Mouse (Mus musculus): ENCODE results near the gene Ssbp4. TPM values are rescaled to one million over a fixed set of nuclear protein-coding genes. Genes with fewer than 3 reads are reported as not detected.

Gene Ssbp4
- total and polyA plus RNA-seq, 3 experiments: 84.9 to 212 TPM; not detected in 1

GRCm38 (mm10) chr8:70610796-70611771, 2.4 kb upstream of the Ssbp4 start (continued):
- no peak for TF ChIP-seq ZKSCAN1 (IDR thresholded peaks at IDR 0.05; ENCODE audit: low read depth, low read length)
- no peak for TF ChIP-seq CHD2 (IDR thresholded peaks at IDR 0.05; ENCODE audit: low read length)
- TF ChIP-seq KAT2A (conservative IDR thresholded peaks at IDR 0.05; ENCODE audit: low read depth, low read length): no peak
- peak; percentile 48; the same call in 1 of the 2 replicates for TF ChIP-seq HCFC1 (IDR thresholded peaks at IDR 0.05; ENCODE audit: low read depth, low read length)
- TF ChIP-seq NELFE (IDR thresholded peaks at IDR 0.05; ENCODE audit: low read depth, low read length): peak; percentile 32
- no peak for TF ChIP-seq BHLHE40 (IDR thresholded peaks at IDR 0.05; ENCODE audit: borderline replicate concordance, low read depth, low read length)
- peak; percentile 4; the same call in 1 of the 2 replicates for TF ChIP-seq TCF12 (IDR thresholded peaks at IDR 0.05; ENCODE audit: low read depth, low read length)
- no peak for TF ChIP-seq RCOR1 (IDR thresholded peaks at IDR 0.05; ENCODE audit: low read depth, low read length)
- no peak for TF ChIP-seq POLR2AphosphoS5 (IDR thresholded peaks at IDR 0.05; ENCODE audit: borderline replicate concordance, low read depth, low read length)
- TF ChIP-seq GATA1 (IDR thresholded peaks at IDR 0.05; ENCODE audit: low read depth, low read length): no peak
- TF ChIP-seq USF1 (IDR thresholded peaks at IDR 0.05; ENCODE audit: low read depth, low read length): no peak
- peak; percentile 74 for TF ChIP-seq SIN3A (IDR thresholded peaks at IDR 0.05; ENCODE audit: low read length)
- 0 out of 2 replicates have a peak, but pooled peaks have one; percentile 42 for TF ChIP-seq UBTF (IDR thresholded peaks at IDR 0.05; ENCODE audit: borderline replicate concordance, insufficient read depth, low read depth, low read length)
- no peak; the same call in none of the 2 replicates for TF ChIP-seq ETS1 (IDR thresholded peaks at IDR 0.05; ENCODE audit: low read depth, low read length)
- TF ChIP-seq POLR2A (IDR thresholded peaks at IDR 0.05; ENCODE audit: control insufficient read depth in 1 of 2, insufficient read depth in 1 of 2, low read depth in 1 of 2, low read length in 2 of 2, poor library complexity in 1 of 2): peak in 1 of 2 experiments; percentile 45; a peak in 3 of 4 replicates
- TF ChIP-seq POLR2AphosphoS2 (IDR thresholded peaks at IDR 0.05; ENCODE audit: low read length): no peak
- no peak for TF ChIP-seq TAL1 (IDR thresholded peaks at IDR 0.05; ENCODE audit: low read length)

- DNase-seq (ENCODE audit: low read depth, low spot score): peak; percentile 97
Observed at GRCm38 (mm10) chr8:70609849-70610795, 1.4 kb upstream of the Ssbp4 start.

More at GRCm38 (mm10) chr8:70609849-70610795, 1.4 kb upstream of the Ssbp4 start:
- Histone ChIP-seq H3K79me2 (ENCODE audit: control insufficient read depth, insufficient read depth, low read length, poor library complexity) (peaks cover 27% of the 10 kb centered on the region), H3K4me1 (ENCODE audit: control insufficient read depth in 1 of 2, insufficient read depth in 2 of 2, low read length in 2 of 2) (peaks cover 0 to 8% of the 10 kb centered on the region in 2 experiments; a peak in 3 of 4 replicates), H3K4me3 (ENCODE audit: control insufficient read depth in 1 of 2, insufficient read depth in 1 of 2, low read depth in 2 of 2, low read length in 2 of 2) (peak overlapping the region; percentile 55 to 92), H3K36me3 (ENCODE audit: control insufficient read depth in 1 of 2, insufficient read depth in 2 of 2, low read length in 2 of 2) (no peaks in the 10 kb centered on the region; a peak in 1 of 4 replicates), H3K9ac (ENCODE audit: control insufficient read depth, low read depth, low read length, poor library complexity, severe bottlenecking) (peak overlapping the region; percentile 96), H3K27me3 (ENCODE audit: control insufficient read depth in 1 of 2, insufficient read depth in 2 of 2, low read length in 2 of 2) (no peaks in the 10 kb centered on the region), H3K27ac (ENCODE audit: control insufficient read depth, low read depth, low read length) (peak overlapping the region; percentile 87), H3K9me3 (replicated peaks; ENCODE audit: insufficient read depth, low read length) (no peaks in the 10 kb centered on the region)
- peak; percentile 69 for TF ChIP-seq USF1 (IDR thresholded peaks at IDR 0.05; ENCODE audit: low read depth, low read length)
- TF ChIP-seq ELF1 (IDR thresholded peaks at IDR 0.05; ENCODE audit: low read depth, low read length): 0 out of 2 replicates have a peak, but pooled peaks have one; percentile 4
- TF ChIP-seq CHD2 (IDR thresholded peaks at IDR 0.05; ENCODE audit: low read length): no peak
- TF ChIP-seq BHLHE40 (IDR thresholded peaks at IDR 0.05; ENCODE audit: borderline replicate concordance, low read depth, low read length): no peak
- peak; percentile 92 for TF ChIP-seq MXI1 (IDR thresholded peaks at IDR 0.05; ENCODE audit: low read depth, low read length)
- TF ChIP-seq SMC3 (IDR thresholded peaks at IDR 0.05; ENCODE audit: low read depth, low read length): no peak
- no peak for TF ChIP-seq JUND (IDR thresholded peaks at IDR 0.05; ENCODE audit: low read depth, low read length)
- no peak; a peak in 1 of 4 replicates for TF ChIP-seq EP300 (IDR thresholded peaks at IDR 0.05; ENCODE audit: low read depth in 1 of 2, low read length in 2 of 2)
- peak in 1 of 2 experiments; percentile 50; a peak in 2 of 4 replicates for TF ChIP-seq POLR2A (IDR thresholded peaks at IDR 0.05; ENCODE audit: control insufficient read depth in 1 of 2, insufficient read depth in 1 of 2, low read depth in 1 of 2, low read length in 2 of 2, poor library complexity in 1 of 2)
- peak; percentile 32; the same call in 1 of the 2 replicates for TF ChIP-seq ETS1 (IDR thresholded peaks at IDR 0.05; ENCODE audit: low read depth, low read length)
- no peak for TF ChIP-seq TBP (IDR thresholded peaks at IDR 0.05; ENCODE audit: low read depth, low read length)
- peak; percentile 86; the same call in 1 of the 2 replicates for TF ChIP-seq CHD1 (IDR thresholded peaks at IDR 0.05; ENCODE audit: low read depth, low read length)
- TF ChIP-seq GATA1 (IDR thresholded peaks at IDR 0.05; ENCODE audit: low read depth, low read length): no peak
- no peak for TF ChIP-seq MYC (IDR thresholded peaks at IDR 0.05; ENCODE audit: low read depth, low read length)
- peak; percentile 77; the same call in 1 of the 2 replicates for TF ChIP-seq MAZ (IDR thresholded peaks at IDR 0.05; ENCODE audit: low read depth, low read length)
- TF ChIP-seq UBTF (IDR thresholded peaks at IDR 0.05; ENCODE audit: borderline replicate concordance, insufficient read depth, low read depth, low read length): no peak
- TF ChIP-seq NELFE (IDR thresholded peaks at IDR 0.05; ENCODE audit: low read depth, low read length): peak; percentile 43; the same call in 1 of the 2 replicates
- peak; percentile 72 for TF ChIP-seq SIN3A (IDR thresholded peaks at IDR 0.05; ENCODE audit: low read length)
- TF ChIP-seq NRF1 (IDR thresholded peaks at IDR 0.05; ENCODE audit: insufficient read depth, low read depth, low read length, poor library complexity, severe bottlenecking): no peak
- TF ChIP-seq HCFC1 (IDR thresholded peaks at IDR 0.05; ENCODE audit: low read depth, low read length): no peak

All from MEL (cell line).